Mouse (Mus musculus) heart, postnatal 10 days (tissue): ENCODE measurements at regions not wholly inside any gene's neighbourhood (a gene's known extent, or its start where the extent isn't known, plus 50 kb on each side); places are given as distances from the start of the nearest gene placed in this dataset.

Experiments used
- DNase-seq, 2 experiments: peaks; one replicate each; pipeline ENCODE4 v3.0.0; 2021
- intact Hi-C: fragments of 180-260 bp; cut with DNase I; formaldehyde crosslinking; loops from one replicate; pipeline ENCODE4 v1.15.1; 2025

- intact Hi-C loops = no loop called here
- DNase-seq = no peak
Measured at GRCm38 (mm10) chr16:15128996-15129395, 188.3 kb upstream of the Gm21897 start.

- intact Hi-C loops = no loop called here
- DNase-seq = peak; percentile 10 to 25
Measured at GRCm38 (mm10) chr16:15129806-15130205, 187.5 kb upstream of the Gm21897 start.

- intact Hi-C loops = no loop called here
- DNase-seq = no peak
Measured at GRCm38 (mm10) chr16:15157852-15158251, 159.4 kb upstream of the Gm21897 start.

GRCm38 (mm10) chr16:15175516-15175915 is 141.7 kb upstream of the Gm21897 start:
- no peak for DNase-seq
- intact Hi-C loops = no loop called here

GRCm38 (mm10) chr16:15185714-15186113 is 131.5 kb upstream of the Gm21897 start:
- intact Hi-C loops = no loop called here

GRCm38 (mm10) chr16:15194926-15195711 is 122.1 kb upstream of the Gm21897 start:
- intact Hi-C loops = loop anchor here (5.0 to 10.0 kb wide), 2 partner anchors 110 to 493 kb away; no protein-coding TSS in a partner anchor
- peak; percentile 73 to 74 for DNase-seq

More at GRCm38 (mm10) chr16:15185714-15186113, 131.5 kb upstream of the Gm21897 start:
- DNase-seq = no peak

- intact Hi-C loops = loop anchor here (10.0 kb wide), 1 partner anchor 111 kb away; no protein-coding TSS in a partner anchor
- DNase-seq = peak in 1 of 2 experiments; percentile 33
Measured at GRCm38 (mm10) chr16:15195931-15196330, 121.3 kb upstream of the Gm21897 start.

- intact Hi-C loops = loop anchor here (10.0 kb wide), 1 partner anchor 112 kb away; no protein-coding TSS in a partner anchor
- no peak for DNase-seq
Measured at GRCm38 (mm10) chr16:15196855-15197254, 120.4 kb upstream of the Gm21897 start.

GRCm38 (mm10) chr16:15215921-15216320 is 101.3 kb upstream of the Gm21897 start:
- no peak for DNase-seq
- intact Hi-C loops = no loop called here

GRCm38 (mm10) chr16:15220961-15221547 is 96.2 kb upstream of the Gm21897 start:
- DNase-seq = peak in 1 of 2 experiments; percentile 15
- intact Hi-C loops = no loop called here

- DNase-seq = peak in 1 of 2 experiments; percentile 34
Measured at GRCm38 (mm10) chr16:15237836-15238235, 79.4 kb upstream of the Gm21897 start.

GRCm38 (mm10) chr16:15238449-15238848 is 78.8 kb upstream of the Gm21897 start:
- intact Hi-C loops = no loop called here
- DNase-seq = no peak

More at GRCm38 (mm10) chr16:15237836-15238235, 79.4 kb upstream of the Gm21897 start:
- intact Hi-C loops = no loop called here

GRCm38 (mm10) chr16:15250186-15250585 is 67.1 kb upstream of the Gm21897 start:
- intact Hi-C loops = no loop called here
- no peak for DNase-seq

- no peak for DNase-seq
- intact Hi-C loops = no loop called here
Measured at GRCm38 (mm10) chr16:15251686-15252085, 65.6 kb upstream of the Gm21897 start.

- peak; percentile 56 for DNase-seq
- intact Hi-C loops = no loop called here
Measured at GRCm38 (mm10) chr16:15252666-15253347, 64.5 kb upstream of the Gm21897 start.

- no peak for DNase-seq
- intact Hi-C loops = no loop called here
Measured at GRCm38 (mm10) chr16:15253348-15253693, 63.9 kb upstream of the Gm21897 start.

GRCm38 (mm10) chr16:15254669-15255068 is 62.6 kb upstream of the Gm21897 start:
- no peak for DNase-seq
- intact Hi-C loops = no loop called here

- intact Hi-C loops = no loop called here
- no peak for DNase-seq
Measured at GRCm38 (mm10) chr16:15259474-15259873, 57.8 kb upstream of the Gm21897 start.

- peak; percentile 30 to 38 for DNase-seq
- intact Hi-C loops = no loop called here
Measured at GRCm38 (mm10) chr16:15260069-15260468, 57.2 kb upstream of the Gm21897 start.
